19 mouse cellular contexts compared by ENCODE assay signal in genomic region chr11:56985457-56985856, GRCm38 (mm10).
"Had no signal": no experiment of that assay in that cellular context is flagged by ENCODE, and none has a peak within 500 bp of the region (broad histone marks: within the 10 kb centered on the region; RNA-seq: fewer than 3 reads in every experiment).

No protein-coding gene starts in this region.

- H3K9me3 ChIP-seq: liver, embryonic 12.5 days; midbrain, embryonic 10.5 days; midbrain, embryonic 13.5 days; midbrain, embryonic 15.5 days; neural tube, embryonic 13.5 days; neural tube, embryonic 15.5 days had no signal

- H3K4me2 ChIP-seq: liver, embryonic 12.5 days; midbrain, embryonic 13.5 days; midbrain, embryonic 15.5 days; neural tube, embryonic 13.5 days; neural tube, embryonic 15.5 days had no signal

- H3K27ac ChIP-seq: liver, embryonic 12.5 days; liver, embryonic 14.5 days; midbrain, embryonic 10.5 days; midbrain, embryonic 13.5 days; midbrain, embryonic 15.5 days; neural tube, embryonic 13.5 days; neural tube, embryonic 15.5 days had no signal

- H3K36me3 ChIP-seq: liver, embryonic 12.5 days; midbrain, embryonic 10.5 days; midbrain, embryonic 13.5 days; midbrain, embryonic 15.5 days; neural tube, embryonic 13.5 days; neural tube, embryonic 15.5 days had no signal

- DNase-seq: lung, adult 18-20 months; lung, postnatal 14 days; lung, postnatal 4 days; retina, postnatal 1 day; right cerebral cortex, adult 18-20 months; right cerebral cortex, postnatal 25 days; right cerebral cortex, postnatal 4 days; spleen, adult 18-20 months; thymus, adult 18-20 months; thymus, postnatal 14 days; thymus, postnatal 36 days had no signal

- H3K9ac ChIP-seq: liver, embryonic 12.5 days; liver, embryonic 14.5 days; midbrain, embryonic 13.5 days; midbrain, embryonic 15.5 days; neural tube, embryonic 13.5 days; neural tube, embryonic 15.5 days had no signal

- H3K27me3 ChIP-seq: liver, embryonic 12.5 days; midbrain, embryonic 13.5 days; midbrain, embryonic 15.5 days; neural tube, embryonic 13.5 days; neural tube, embryonic 15.5 days had no signal

- H3K4me1 ChIP-seq: liver, embryonic 12.5 days; midbrain, embryonic 13.5 days; midbrain, embryonic 15.5 days; neural tube, embryonic 13.5 days; neural tube, embryonic 15.5 days had no signal

- H3K4me3 ChIP-seq: liver, embryonic 12.5 days; midbrain, embryonic 10.5 days; midbrain, embryonic 13.5 days; midbrain, embryonic 15.5 days; myocyte; neural tube, embryonic 13.5 days; neural tube, embryonic 15.5 days had no signal

- ATAC-seq: liver, embryonic 12.5 days; midbrain, embryonic 13.5 days; midbrain, embryonic 15.5 days had no signal
